Mouse (Mus musculus) Patski (cell line): ENCODE measurements around the gene Nr1i3. TPM values are rescaled to one million over a fixed set of nuclear protein-coding genes. Genes with fewer than 3 reads are reported as not detected.

Experiments used
- ATAC-seq: fragments of 100-300 bp; one replicate; pipeline ENCODE4 v1.8.0; 2021
- CTCF ChIA-PET: fragments of 350-600 bp; sonication (Branson Sonifier 250); formaldehyde crosslinking; loops from one replicate; lab custom pipeline; 2022; ENCODE audit warnings: inconsistent platforms; lab: Charles Lee
- POLR2A ChIA-PET: fragments of 350-600 bp; sonication (Branson Sonifier 250); formaldehyde crosslinking; loops from one replicate; lab custom pipeline; 2022; ENCODE audit warnings: antibody characterized with exemption, inconsistent platforms; lab: Charles Lee
- DNase-seq: peaks from one replicate; pipeline ENCODE4 v3.0.0-alpha.2; 2011; ENCODE audit warnings: low read depth, low spot score
- H3K27me3 ChIP-seq: fragments of 371-371 bp; one replicate; pipeline ENCODE4 v1.5.1; 2021
- CTCF ChIP-seq: fragments of 100-300 bp; IDR thresholded peaks from one replicate; pipeline ENCODE4 v1.5.1; 2021
- in situ Hi-C: fragments of 300-500 bp; cut with MboI; formaldehyde crosslinking; loops from 3 replicates; pipeline ENCODE4 v1.11.1; 2018; ENCODE audit warnings: low pct_unique_long_range_greater_than_20kb, mixed read lengths
- polyA plus RNA-seq: library from polyadenylated mRNA; unstranded; gene quantifications from one replicate; pipeline ENCODE4 v1.2.3, GENCODE M21; 2021

Gene Nr1i3
- polyA plus RNA-seq, 1 experiment from 2014 or later, result 0.54 TPM

DNA sequence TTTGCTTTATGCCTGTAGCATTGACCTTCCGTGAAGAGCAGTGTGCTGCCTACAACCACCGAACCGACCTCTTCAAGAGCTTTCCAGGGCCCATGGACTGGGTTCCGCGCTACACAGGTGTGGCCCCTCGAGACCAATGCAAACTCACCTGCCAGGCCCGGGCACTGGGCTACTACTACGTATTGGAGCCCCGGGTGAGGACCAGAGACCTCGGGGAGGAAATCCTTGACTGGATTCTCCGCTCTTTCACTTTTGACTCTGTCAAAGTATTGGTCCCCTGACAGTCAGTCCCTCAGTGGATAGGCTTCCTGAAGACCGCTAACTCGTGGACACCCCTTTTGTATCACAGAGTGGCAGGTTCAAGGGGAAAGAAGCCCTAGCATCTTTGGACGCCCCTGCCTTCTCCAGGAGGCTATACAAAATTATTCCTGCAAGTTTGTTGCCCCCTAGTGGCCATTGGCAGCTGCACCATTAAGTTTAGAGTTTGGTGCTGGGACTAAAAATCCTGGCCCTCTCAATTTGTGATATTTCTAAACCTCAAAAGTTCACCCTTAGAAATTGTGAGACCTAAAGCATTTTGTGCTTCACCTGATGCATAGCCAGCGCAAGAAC is 43.3 kb downstream of the Nr1i3 start:
- ATAC-seq, result peak; percentile 62
- no peak for TF ChIP-seq CTCF
- no peaks in the 10 kb centered on the region for H3K27me3 ChIP-seq
- no peak for DNase-seq
- ChIA-PET POLR2A (interaction anchor here (0.6 kb wide), 2 partner anchors 48 to 144 kb away, joined by 3 read pairs; no protein-coding TSS in a partner anchor), CTCF (interaction anchor here (0.9 to 1.9 kb wide), 13 partner anchors 9 to 148 kb away, joined by 3 to 6 read pairs (median 3); partner anchors contain the start of gene Ppox)
- in situ Hi-C loops, result loop anchor here (25.0 kb wide), 1 partner anchor 370 kb away; the partner anchor contains the start of genes Dusp12 and Gm26620

DNA sequence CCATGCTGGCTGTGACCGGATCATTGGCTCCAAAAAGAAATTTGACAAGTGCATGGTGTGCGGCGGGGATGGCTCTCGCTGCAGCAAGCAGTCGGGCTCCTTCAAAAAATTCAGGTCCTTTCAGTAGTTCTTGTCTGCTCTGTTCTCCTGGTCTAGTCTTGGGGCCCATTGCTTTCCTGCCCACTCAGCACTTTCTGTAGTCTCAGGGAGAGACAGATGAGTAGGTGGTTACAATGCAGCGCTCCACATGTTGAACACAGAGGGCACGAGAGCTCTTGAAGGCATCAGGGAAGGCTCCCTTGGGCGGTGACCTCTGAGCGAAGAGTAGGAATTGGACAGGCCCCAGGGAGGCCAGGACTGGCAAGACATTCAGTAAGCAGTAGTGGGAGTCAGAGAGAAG is 44.0 kb downstream of the Nr1i3 start:
- POLR2A ChIA-PET, result interaction anchor here (0.6 to 0.7 kb wide), 2 partner anchors 76 to 145 kb away, joined by 3 to 4 read pairs; no protein-coding TSS in a partner anchor
- DNase-seq (no peak), ATAC-seq (no peak)
- in situ Hi-C loops, result loop anchor here (25.0 kb wide), 1 partner anchor 370 kb away; the partner anchor contains the start of genes Dusp12 and Gm26620
- TF ChIP-seq CTCF, result no peak
- no peaks in the 10 kb centered on the region for H3K27me3 ChIP-seq
- CTCF ChIA-PET, result interaction anchor here (0.9 to 1.9 kb wide), 13 partner anchors 10 to 149 kb away, joined by 3 to 6 read pairs (median 4); partner anchors contain the start of gene Ppox

DNA sequence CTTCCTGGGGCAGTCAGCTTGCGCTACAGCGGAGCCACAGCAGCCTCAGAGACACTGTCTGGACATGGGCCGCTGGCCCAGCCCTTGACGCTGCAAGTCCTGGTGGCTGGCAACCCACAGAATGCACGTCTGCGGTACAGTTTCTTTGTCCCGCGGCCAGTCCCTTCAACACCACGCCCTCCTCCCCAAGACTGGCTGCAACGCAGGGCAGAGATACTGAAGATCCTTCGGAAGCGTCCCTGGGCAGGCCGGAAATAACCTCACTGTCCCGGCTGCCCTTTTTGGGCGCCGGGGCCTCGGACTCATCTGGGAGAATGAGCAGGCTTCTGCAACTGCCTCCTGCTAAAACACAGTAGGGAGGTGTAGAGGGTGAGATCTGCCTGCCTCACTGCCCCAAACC is 45.2 kb downstream of the Nr1i3 start:
- in situ Hi-C loops, result loop anchor here (25.0 kb wide), 1 partner anchor 372 kb away; the partner anchor contains the start of genes Dusp12 and Gm26620
- no peak for TF ChIP-seq CTCF
- ChIA-PET POLR2A (no interaction called here), CTCF (interaction anchor here (1.1 to 1.7 kb wide), 2 partner anchors 141 to 148 kb away, joined by 4 to 5 read pairs; no protein-coding TSS in a partner anchor)
- ATAC-seq, result no peak
- DNase-seq, result no peak
- no peaks in the 10 kb centered on the region for H3K27me3 ChIP-seq

DNA sequence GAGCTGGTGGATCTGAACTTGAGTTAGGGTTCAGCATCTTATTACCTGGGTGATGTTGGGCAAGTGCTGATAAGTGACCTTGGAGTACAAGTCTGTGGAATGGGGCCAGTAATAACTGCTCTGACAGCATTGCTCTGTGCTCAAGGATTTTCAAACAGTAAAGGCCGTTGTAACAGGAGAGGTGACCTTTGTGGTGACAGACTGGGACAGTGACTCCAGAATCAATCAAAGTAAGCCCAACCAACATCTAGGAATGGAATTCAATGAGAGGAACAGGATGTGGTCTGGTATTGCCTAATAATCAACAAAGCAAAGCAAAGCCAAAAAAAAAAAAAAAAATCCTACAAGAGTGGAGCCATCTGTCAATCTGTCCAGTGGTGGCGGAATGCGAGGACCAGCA is 46.5 kb downstream of the Nr1i3 start:
- ATAC-seq (no peak), DNase-seq (no peak)
- in situ Hi-C loops, result loop anchor here (25.0 kb wide), 1 partner anchor 373 kb away; the partner anchor contains the start of genes Dusp12 and Gm26620
- no peaks in the 10 kb centered on the region for H3K27me3 ChIP-seq
- no peak for TF ChIP-seq CTCF
- ChIA-PET CTCF (interaction anchor here (0.6 to 0.7 kb wide), 2 partner anchors 13 to 142 kb away, joined by 3 read pairs; no protein-coding TSS in a partner anchor), POLR2A (no interaction called here)

DNA sequence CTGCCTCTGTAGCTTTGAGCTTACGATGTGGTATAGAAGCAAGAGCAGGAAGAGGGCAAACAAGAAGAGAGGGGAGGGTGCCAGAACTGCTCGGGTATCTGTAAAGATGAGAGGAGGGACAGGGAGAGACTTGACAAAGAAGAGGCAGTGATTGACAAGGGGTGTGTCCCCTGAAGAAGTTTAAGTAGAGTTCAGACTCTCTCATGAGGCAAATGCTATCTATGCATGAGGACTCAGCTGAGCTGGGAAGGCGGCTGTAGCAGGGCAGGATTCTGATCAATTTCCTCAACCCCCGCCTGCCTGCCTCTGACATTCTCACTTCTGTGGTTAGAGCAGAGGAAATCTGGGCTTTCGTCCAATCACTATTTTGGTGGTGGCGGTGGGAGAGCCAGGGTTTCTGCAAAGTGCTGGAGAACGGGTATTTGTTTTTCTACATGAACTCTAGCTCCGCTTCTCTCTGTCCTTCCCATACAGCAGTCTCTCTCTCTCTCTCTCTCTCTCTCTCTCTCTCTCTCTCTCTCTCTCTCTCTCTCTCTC is 48.9 kb downstream of the Nr1i3 start:
- in situ Hi-C loops, result loop anchor here (25.0 kb wide), 1 partner anchor 375 kb away; the partner anchor contains the start of genes Dusp12 and Gm26620
- POLR2A ChIA-PET, result interaction anchor here (0.6 to 1.4 kb wide), 4 partner anchors 10 to 35 kb away, joined by 3 to 4 read pairs (median 3); no protein-coding TSS in a partner anchor
- DNase-seq (no peak), ATAC-seq (peak; percentile 38)
- no peaks in the 10 kb centered on the region for H3K27me3 ChIP-seq
- peak; percentile 18 for TF ChIP-seq CTCF
- CTCF ChIA-PET, result interaction anchor here (1.0 to 2.1 kb wide), 7 partner anchors 8 to 147 kb away, joined by 3 to 11 read pairs (median 4); partner anchors contain the start of genes Adamts4, Ndufs2 and Ppox

DNA sequence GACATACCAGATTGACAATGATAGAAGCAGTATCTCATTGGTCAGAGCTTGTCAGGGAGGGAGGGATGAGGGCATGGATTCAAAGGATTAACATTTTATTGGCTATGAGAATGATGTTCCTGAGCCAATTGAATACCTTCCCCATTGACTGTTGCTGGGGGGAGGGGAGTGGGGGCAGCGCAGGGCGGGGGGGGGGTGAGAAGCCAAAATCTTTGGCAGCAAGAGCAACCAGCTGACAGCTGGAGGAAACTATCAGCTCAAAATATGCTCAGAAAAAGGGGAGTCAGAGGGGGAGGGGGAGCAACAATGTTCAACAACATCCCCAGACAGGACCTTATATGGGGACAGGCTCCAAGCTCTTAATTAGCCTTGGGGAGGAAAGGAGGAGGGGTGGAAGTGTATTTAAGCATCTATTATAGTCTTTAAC is 49.4 kb downstream of the Nr1i3 start:
- no peak for TF ChIP-seq CTCF
- DNase-seq (no peak), ATAC-seq (peak; percentile 55)
- H3K27me3 ChIP-seq, result no peaks in the 10 kb centered on the region
- ChIA-PET CTCF (interaction anchor here (0.6 to 2.1 kb wide), 7 partner anchors 9 to 147 kb away, joined by 3 to 11 read pairs (median 4); partner anchors contain the start of genes Adamts4, Ndufs2, Ppox and Tomm40l), POLR2A (interaction anchor here (0.6 to 0.9 kb wide), 3 partner anchors 10 to 20 kb away, joined by 3 to 6 read pairs (median 4); no protein-coding TSS in a partner anchor)
- in situ Hi-C loops, result loop anchor here (25.0 kb wide), 1 partner anchor 376 kb away; the partner anchor contains the start of genes Dusp12 and Gm26620

DNA sequence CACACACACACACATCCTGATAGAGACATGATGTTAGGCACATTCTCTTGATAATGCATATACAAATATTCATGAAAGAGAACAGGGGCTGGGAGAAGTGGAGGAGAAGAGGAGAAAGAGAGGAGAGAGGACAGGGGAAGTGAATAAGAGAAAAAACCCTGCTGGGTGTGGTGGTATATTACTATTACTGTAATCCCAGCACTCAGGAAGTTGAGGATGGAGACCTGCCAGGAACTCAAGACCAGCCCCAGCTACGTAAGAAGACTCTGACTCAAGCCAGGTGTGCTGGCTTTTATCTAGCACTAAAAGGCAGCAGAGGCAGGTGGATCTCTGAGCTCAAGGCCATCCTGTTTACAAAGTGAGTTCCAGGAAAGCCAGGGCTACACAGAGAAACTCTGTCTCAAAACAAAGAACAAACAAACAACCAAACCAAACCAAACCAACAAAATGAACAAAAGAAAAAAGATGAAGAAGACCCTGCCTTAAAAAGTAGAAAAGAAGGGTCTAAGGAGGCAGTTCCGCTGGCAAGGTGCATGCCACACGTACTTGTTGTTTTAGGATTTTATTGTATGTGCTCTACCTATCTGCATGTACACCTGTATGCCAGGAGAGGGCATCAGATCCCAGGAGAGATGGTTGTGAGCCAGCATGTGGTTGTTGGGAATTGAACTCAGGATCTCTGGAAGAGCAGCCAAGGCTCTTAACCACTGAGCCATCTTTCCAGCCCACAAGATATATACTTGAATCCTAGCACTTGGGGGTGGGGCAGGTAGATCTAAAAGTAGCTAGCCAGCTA is 50.1 kb downstream of the Nr1i3 start:
- TF ChIP-seq CTCF, result no peak
- no peak for DNase-seq
- CTCF ChIA-PET, result interaction anchor here (0.6 to 2.1 kb wide), 4 partner anchors 18 to 148 kb away, joined by 3 to 11 read pairs (median 4); partner anchors contain the start of genes Ppox and Tomm40l
- ATAC-seq, result no peak
- POLR2A ChIA-PET, result interaction anchor here (0.9 kb wide), 2 partner anchors 9 to 12 kb away, joined by 3 to 6 read pairs; no protein-coding TSS in a partner anchor
- in situ Hi-C loops, result loop anchor here (25.0 kb wide), 1 partner anchor 377 kb away; the partner anchor contains the start of genes Dusp12 and Gm26620
- no peaks in the 10 kb centered on the region for H3K27me3 ChIP-seq

DNA sequence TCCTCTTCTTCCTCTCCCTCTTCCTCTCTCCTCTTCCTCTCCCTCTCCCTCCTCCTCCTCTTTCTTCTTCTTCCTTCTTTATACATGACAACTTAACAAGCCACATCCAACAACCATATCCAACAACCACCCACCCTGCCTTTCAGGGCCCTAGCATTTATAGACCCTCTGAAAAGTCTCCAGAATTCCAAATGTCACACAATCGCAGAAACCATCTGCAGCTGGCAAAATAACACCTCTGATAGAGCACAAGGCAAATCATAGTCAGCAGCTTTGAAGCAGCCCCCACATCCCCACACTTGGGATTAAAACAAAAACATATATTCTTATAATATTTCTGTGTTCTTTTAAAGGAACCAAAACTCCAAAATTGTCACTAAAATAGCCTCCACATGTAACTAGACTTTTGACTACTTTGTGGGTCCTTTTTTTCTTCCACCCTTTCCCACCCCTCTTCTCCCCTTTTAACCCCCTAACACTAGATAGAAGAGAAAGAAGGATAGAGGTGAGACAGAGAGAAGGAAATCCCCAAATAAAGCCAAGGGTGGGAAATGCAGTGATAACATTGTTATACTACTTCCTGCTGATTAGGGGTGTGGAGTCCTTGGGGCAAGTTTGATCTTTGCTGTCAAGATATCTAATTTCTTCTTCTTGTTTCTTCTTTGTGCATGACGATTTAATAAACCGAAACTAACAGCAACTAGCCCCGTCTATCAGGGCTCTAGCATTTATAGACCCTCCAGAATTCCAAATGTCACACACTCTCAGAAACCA is 52.4 kb downstream of the Nr1i3 start:
- TF ChIP-seq CTCF, result no peak
- ATAC-seq, result no peak
- ChIA-PET CTCF (interaction anchor here (1.1 kb wide), 2 partner anchors 14 to 15 kb away, joined by 3 read pairs; partner anchors contain the start of gene Ppox), POLR2A (no interaction called here)
- in situ Hi-C loops, result loop anchor here (25.0 kb wide), 1 partner anchor 379 kb away; the partner anchor contains the start of genes Dusp12 and Gm26620
- DNase-seq, result no peak
- H3K27me3 ChIP-seq, result no peaks in the 10 kb centered on the region
